Mouse (Mus musculus): ENCODE measurements around the gene Srsx.
"Not testable (repeated sequence)": the region's sequence is repeated elsewhere in the genome, so short reads cannot be mapped to it uniquely, and the experiment has no call there.

Gene Srsx

DNA sequence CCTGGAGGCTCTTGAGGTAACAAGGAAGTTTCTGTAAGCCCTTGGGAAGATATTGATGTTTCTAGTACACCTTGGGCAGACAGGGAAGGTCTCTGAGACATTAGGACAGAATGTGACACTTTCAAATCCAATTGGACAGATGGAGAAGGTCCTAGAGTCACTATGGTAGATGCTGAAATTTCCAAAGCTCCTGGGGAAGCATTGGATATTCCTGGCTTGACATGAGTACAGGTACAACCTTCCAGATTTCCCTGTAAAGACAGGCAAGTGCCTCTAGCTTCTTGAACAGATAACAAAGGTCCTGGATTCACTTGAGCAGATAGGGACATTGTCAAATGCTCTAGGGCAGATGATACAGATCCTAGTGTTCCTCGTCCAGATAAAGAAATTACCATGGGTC, at the start of gene Srsx:
Srsx (minus strand) TSS at position 101 of the 400 bp plus-strand sequence.
- in situ Hi-C loops (cut with MseI, MboI) = not testable (repeated sequence)

DNA sequence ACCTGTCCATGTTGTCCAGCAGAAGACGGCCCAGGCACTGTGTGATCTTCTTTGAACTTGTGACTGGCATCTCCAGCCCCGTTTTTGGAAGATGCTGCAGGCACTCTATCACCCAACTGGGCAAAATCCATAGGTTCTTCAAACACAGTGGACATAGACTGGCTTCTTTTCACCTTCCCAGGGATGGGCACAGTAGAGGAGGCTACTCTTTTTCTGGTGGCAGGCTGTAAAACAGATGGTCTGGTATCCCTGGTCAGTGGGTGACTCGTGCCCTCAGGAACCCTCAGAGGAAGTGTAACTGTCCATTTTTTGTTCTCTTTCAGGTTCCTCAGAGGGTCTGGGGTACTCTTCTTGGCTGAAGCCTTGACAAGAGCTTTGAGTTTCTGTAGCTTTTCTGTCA, 24.5 kb upstream of the Srsx start, which contains the start of gene Gm17577:
Gm17577 (minus strand) TSS at position 101 of the 400 bp plus-strand sequence.
- in situ Hi-C loops (cut with MseI, MboI) = not testable (repeated sequence)
